Mouse (Mus musculus): Measurements from ENCODE around the gene Nhs. TPM values are rescaled to one million over a fixed set of nuclear protein-coding genes. Genes with fewer than 3 reads are reported as not detected.
"Not testable (repeated sequence)": the region's sequence is repeated elsewhere in the genome, so short reads cannot be mapped to it uniquely, and the experiment has no call there.

Nhs gene
- polyA plus RNA-seq, 1 experiment, result not detected

- Histone ChIP-seq H3K4me1 (ENCODE audit: control insufficient read depth, insufficient read depth, insufficient read length, low read length) (no peaks in the 10 kb centered on the region), H3K27ac (replicated peaks; ENCODE audit: low read depth, low read length) (no peak overlapping the region), H3K4me3 (ENCODE audit: insufficient read depth, low read depth, low read length) (no peak overlapping the region)
These were observed 233.4 kb downstream of the Nhs start for GRCm38 (mm10) chrX:161925973-161926682.

GRCm38 (mm10) chrX:161922655-161923054 is 236.9 kb downstream of the Nhs start:
- no peaks in the 10 kb centered on the region for H3K4me1 ChIP-seq (ENCODE audit: control insufficient read depth, insufficient read depth, insufficient read length, low read length)
- H3K4me3 ChIP-seq (ENCODE audit: insufficient read depth, low read depth, low read length), result no peak overlapping the region
- no peak overlapping the region for H3K27ac ChIP-seq (replicated peaks; ENCODE audit: low read depth, low read length)

GRCm38 (mm10) chrX:161921581-161921980 is 237.9 kb downstream of the Nhs start:
- Histone ChIP-seq H3K27ac (replicated peaks; ENCODE audit: low read depth, low read length) (no peak overlapping the region), H3K4me3 (ENCODE audit: insufficient read depth, low read depth, low read length) (no peak overlapping the region), H3K4me1 (ENCODE audit: control insufficient read depth, insufficient read depth, insufficient read length, low read length) (no peaks in the 10 kb centered on the region)

GRCm38 (mm10) chrX:161909963-161910362 is 249.6 kb downstream of the Nhs start:
- no peak overlapping the region for H3K4me3 ChIP-seq (ENCODE audit: insufficient read depth, low read depth, low read length)
- no peaks in the 10 kb centered on the region for H3K4me1 ChIP-seq (ENCODE audit: control insufficient read depth, insufficient read depth, insufficient read length, low read length)
- no peak overlapping the region for H3K27ac ChIP-seq (replicated peaks; ENCODE audit: low read depth, low read length)

- Histone ChIP-seq H3K4me1 (ENCODE audit: control insufficient read depth, insufficient read depth, insufficient read length, low read length) (no peaks in the 10 kb centered on the region), H3K27ac (replicated peaks; ENCODE audit: low read depth, low read length) (no peak overlapping the region), H3K4me3 (ENCODE audit: insufficient read depth, low read depth, low read length) (peak overlapping the region; percentile 22; the same call in 1 of the 2 replicates)
These were observed 250.7 kb downstream of the Nhs start for GRCm38 (mm10) chrX:161908652-161909403.

- Histone ChIP-seq H3K4me3 (ENCODE audit: insufficient read depth, low read depth, low read length) (peak overlapping the region; percentile 22), H3K4me1 (ENCODE audit: control insufficient read depth, insufficient read depth, insufficient read length, low read length) (no peaks in the 10 kb centered on the region)
These were observed 251.6 kb downstream of the Nhs start for GRCm38 (mm10) chrX:161907595-161908592.

GRCm38 (mm10) chrX:161894442-161894841 is 265.1 kb downstream of the Nhs start:
- Histone ChIP-seq H3K4me1 (ENCODE audit: control insufficient read depth, insufficient read depth, insufficient read length, low read length) (no peaks in the 10 kb centered on the region; the same call in 1 of the 2 replicates), H3K4me3 (ENCODE audit: insufficient read depth, low read depth, low read length) (no peak overlapping the region), H3K27ac (replicated peaks; ENCODE audit: low read depth, low read length) (no peak overlapping the region)

More at GRCm38 (mm10) chrX:161907595-161908592, 251.6 kb downstream of the Nhs start:
- no peak overlapping the region for H3K27ac ChIP-seq (replicated peaks; ENCODE audit: low read depth, low read length)

GRCm38 (mm10) chrX:161883661-161884060 is 275.9 kb downstream of the Nhs start:
- no peak overlapping the region for H3K4me3 ChIP-seq (ENCODE audit: insufficient read depth, low read depth, low read length)

GRCm38 (mm10) chrX:161877123-161877522 is 282.4 kb downstream of the Nhs start:
- H3K4me1 ChIP-seq (ENCODE audit: control insufficient read depth, insufficient read depth, insufficient read length, low read length), result no peaks in the 10 kb centered on the region
- H3K27ac ChIP-seq (replicated peaks; ENCODE audit: low read depth, low read length), result no peak overlapping the region
- no peak overlapping the region for H3K4me3 ChIP-seq (ENCODE audit: insufficient read depth, low read depth, low read length)

More at GRCm38 (mm10) chrX:161883661-161884060, 275.9 kb downstream of the Nhs start:
- no peaks in the 10 kb centered on the region for H3K4me1 ChIP-seq (ENCODE audit: control insufficient read depth, insufficient read depth, insufficient read length, low read length)
- H3K27ac ChIP-seq (replicated peaks; ENCODE audit: low read depth, low read length), result no peak overlapping the region

GRCm38 (mm10) chrX:161873511-161873910 is 286.0 kb downstream of the Nhs start:
- Histone ChIP-seq H3K27ac (replicated peaks; ENCODE audit: low read depth, low read length) (no peak overlapping the region), H3K4me3 (ENCODE audit: insufficient read depth, low read depth, low read length) (no peak overlapping the region), H3K4me1 (ENCODE audit: control insufficient read depth, insufficient read depth, insufficient read length, low read length) (no peaks in the 10 kb centered on the region)

GRCm38 (mm10) chrX:161871306-161871705 is 288.2 kb downstream of the Nhs start:
- no peak overlapping the region for H3K4me3 ChIP-seq (ENCODE audit: insufficient read depth, low read depth, low read length)
- H3K4me1 ChIP-seq (ENCODE audit: control insufficient read depth, insufficient read depth, insufficient read length, low read length), result no peaks in the 10 kb centered on the region
- no peak overlapping the region for H3K27ac ChIP-seq (replicated peaks; ENCODE audit: low read depth, low read length)

- Histone ChIP-seq H3K27ac (replicated peaks; ENCODE audit: low read depth, low read length) (no peak overlapping the region), H3K4me3 (ENCODE audit: insufficient read depth, low read depth, low read length) (no peak overlapping the region)
These were observed 303.9 kb downstream of the Nhs start for GRCm38 (mm10) chrX:161855630-161856029.

GRCm38 (mm10) chrX:161853626-161854312 is 305.8 kb downstream of the Nhs start:
- no peak overlapping the region for H3K4me3 ChIP-seq (ENCODE audit: insufficient read depth, low read depth, low read length)
- no peaks in the 10 kb centered on the region for H3K4me1 ChIP-seq (ENCODE audit: control insufficient read depth, insufficient read depth, insufficient read length, low read length)
- no peak overlapping the region for H3K27ac ChIP-seq (replicated peaks; ENCODE audit: low read depth, low read length)

More at GRCm38 (mm10) chrX:161855630-161856029, 303.9 kb downstream of the Nhs start:
- H3K4me1 ChIP-seq (ENCODE audit: control insufficient read depth, insufficient read depth, insufficient read length, low read length), result no peaks in the 10 kb centered on the region

- H3K27ac ChIP-seq (replicated peaks; ENCODE audit: low read depth, low read length); H3K4me3 ChIP-seq (ENCODE audit: insufficient read depth, low read depth, low read length); H3K4me1 ChIP-seq (ENCODE audit: control insufficient read depth, insufficient read depth, insufficient read length, low read length): not testable (repeated sequence)
These were observed 333.3 kb downstream of the Nhs start for GRCm38 (mm10) chrX:161826186-161826585.

All from brown adipose tissue, adult 24 weeks (tissue).